Mouse (Mus musculus) duodenum, adult 2 months (tissue): ENCODE results near the gene Adgrl3. TPM values are rescaled to one million over a fixed set of nuclear protein-coding genes. Genes with fewer than 3 reads are reported as not detected.

ENCODE experiments used
- polyA plus RNA-seq: library from polyadenylated mRNA; depleted of rRNA; stranded (reverse); fragments of >200 nt; gene quantifications from 2 replicates; pipeline ENCODE4 v1.2.3, GENCODE M21; 2012; ENCODE audit warnings: low replicate concordance; rRNA removed

The Adgrl3 gene
- polyA plus RNA-seq: 1.2 and 2.4 TPM in 2 replicates

GRCm38 (mm10) chr5:81019590-81020254 is at the start of gene Adgrl3:
Adgrl3 (plus strand) TSS chr5:81020138.

